Mouse (Mus musculus): Measurements from ENCODE around the gene Map3k3. TPM values are rescaled to one million over a fixed set of nuclear protein-coding genes. Genes with fewer than 3 reads are reported as not detected.
A peak's percentile ranks its signal among the peaks of the same experiment; 100 is the strongest.

Map3k3 gene
- total RNA-seq, 2 experiments from 2014 or later: 30.7 to 31.9 TPM

DNA sequence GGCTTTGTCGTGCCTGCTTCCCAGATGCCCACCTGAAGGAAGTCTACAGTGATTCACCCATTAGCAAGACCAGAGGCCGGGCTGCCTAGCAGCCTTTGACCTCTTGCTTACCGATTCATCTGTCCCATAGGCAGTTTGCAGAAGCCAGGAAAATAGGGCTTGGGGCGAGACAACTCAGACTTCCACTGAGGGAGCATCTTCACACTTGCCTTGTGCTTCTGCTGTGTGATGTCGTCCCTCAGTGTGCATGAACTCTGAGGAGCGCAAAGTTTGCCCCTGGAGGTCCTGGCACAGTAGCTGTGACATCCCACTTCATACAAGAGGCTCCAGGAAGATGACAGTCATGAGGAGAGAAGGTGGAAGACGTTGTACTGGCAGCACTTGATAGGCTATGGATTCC lies 72.7 kb downstream of the Map3k3 start:
- DNase-seq: no peak
- intact Hi-C loops (cut with DNase I): no loop called here

DNA sequence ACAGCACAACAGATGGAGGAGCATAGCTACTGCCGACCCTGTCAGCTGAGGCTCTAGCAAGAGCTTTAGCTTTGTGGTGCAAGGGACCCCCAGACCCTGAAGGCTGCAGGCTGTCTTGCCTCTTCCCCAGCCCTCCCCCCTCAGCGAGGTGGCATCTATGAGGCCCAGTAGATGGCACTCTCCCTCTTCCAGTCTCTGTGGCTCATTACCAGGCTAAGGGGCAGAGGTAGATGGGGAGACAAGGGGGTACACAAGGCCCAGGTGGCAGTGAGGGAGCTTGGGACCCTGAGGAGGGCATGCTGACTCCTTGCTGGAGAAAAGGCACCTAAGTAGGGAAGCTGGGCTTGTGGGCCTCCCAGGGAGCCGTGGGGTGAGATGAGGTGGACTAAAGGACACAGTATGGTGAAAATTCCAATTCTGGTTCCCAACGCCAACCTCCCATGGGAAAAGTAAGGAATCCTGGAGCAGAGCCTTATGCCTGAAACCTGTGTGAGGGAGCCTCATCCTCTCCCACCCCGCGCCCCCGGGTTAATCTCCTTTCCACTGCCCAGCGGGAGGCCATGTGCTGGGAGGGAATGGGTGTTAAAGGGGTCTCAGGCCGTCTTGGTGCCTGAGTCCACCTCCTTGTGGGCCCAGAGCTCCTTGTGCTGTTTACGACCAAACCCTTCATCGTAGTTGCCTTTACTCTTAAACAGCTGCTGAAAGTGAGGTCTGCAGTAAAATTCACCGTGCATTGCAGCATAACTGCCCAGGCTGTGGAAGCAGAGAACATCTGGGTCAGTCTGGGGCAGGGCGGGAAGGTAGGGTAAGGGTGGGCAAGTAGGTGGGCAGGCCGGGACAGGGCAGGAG lies 73.9 kb downstream of the Map3k3 start:
- no peak for DNase-seq
- intact Hi-C loops (cut with DNase I): no loop called here

DNA sequence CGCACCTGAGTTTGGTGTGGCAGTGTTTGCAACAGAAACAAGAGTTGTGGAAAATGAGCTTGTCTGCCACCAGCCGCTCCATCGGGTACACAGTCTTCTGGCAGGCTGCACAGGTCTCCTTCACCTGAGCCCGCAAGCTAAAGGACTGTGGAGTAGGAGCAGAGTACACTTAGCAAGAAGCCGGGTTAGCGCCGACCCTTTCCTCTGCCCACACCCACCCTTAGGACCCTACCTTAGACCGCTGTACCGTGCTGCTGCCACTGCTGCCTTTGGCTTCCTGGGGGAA lies 74.5 kb downstream of the Map3k3 start:
- no peak for DNase-seq
- intact Hi-C loops (cut with DNase I): no loop called here

- intact Hi-C loops (cut with DNase I): no loop called here
- peak; percentile 34 for DNase-seq
Observed at GRCm38 (mm10) chr11:106159216-106159920, 75.0 kb downstream of the Map3k3 start.

- DNase-seq: peak; percentile 91
- intact Hi-C loops (cut with DNase I): no loop called here
Observed at GRCm38 (mm10) chr11:106159921-106160840, 75.8 kb downstream of the Map3k3 start.

DNA sequence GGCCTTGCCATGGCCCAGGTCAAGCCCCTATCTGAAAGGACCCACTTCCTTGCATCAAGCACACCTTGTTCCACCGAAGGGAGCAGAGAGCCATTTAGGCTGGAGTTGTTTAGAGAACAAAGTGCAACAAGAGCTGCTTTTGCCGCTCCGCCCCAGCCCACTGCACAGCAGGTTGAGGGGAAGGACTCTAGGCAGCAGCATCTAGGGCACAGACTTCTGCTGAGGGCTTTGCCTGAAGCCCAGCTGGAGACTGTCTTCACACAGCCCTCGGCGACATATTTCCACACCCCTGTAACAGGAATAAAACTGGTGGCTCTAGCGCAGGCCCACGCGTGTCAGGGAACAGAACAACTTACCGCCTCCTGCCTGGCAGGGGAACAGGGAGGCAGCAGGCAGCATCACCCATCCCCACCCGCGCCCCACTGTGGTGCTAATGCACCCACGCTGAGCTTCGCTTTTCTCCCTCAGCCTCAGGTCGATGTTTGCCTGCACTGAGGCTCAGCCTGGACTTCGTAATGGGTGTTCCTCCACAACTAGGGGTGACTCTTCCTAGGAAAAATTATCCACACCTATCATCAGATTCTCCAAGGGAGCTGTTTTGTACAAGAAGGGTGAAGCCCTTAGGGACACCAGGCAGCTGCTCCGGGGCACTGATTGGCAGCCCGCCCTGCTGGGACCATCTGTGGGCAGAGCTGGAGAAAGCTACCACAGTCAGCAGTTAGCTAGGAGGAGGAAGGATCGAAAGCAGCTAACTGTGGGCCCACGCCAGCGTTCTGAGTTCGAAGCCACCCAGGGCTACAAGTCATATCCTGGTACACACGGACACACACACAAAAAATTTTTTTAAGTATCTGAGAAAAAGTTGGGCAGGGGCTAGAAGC lies 76.7 kb downstream of the Map3k3 start, which contains the start of the genes Gm10840 and Limd2:
Gm10840 (plus strand) TSS at position 10 of the 881 bp plus-strand sequence.
Limd2 (minus strand) TSS at position 20 of the 881 bp plus-strand sequence.
- intact Hi-C loops (cut with DNase I): no loop called here
- peak; percentile 82 for DNase-seq

- no peak for DNase-seq
- intact Hi-C loops (cut with DNase I): no loop called here
Observed at GRCm38 (mm10) chr11:106162237-106162636, 77.8 kb downstream of the Map3k3 start.

DNA sequence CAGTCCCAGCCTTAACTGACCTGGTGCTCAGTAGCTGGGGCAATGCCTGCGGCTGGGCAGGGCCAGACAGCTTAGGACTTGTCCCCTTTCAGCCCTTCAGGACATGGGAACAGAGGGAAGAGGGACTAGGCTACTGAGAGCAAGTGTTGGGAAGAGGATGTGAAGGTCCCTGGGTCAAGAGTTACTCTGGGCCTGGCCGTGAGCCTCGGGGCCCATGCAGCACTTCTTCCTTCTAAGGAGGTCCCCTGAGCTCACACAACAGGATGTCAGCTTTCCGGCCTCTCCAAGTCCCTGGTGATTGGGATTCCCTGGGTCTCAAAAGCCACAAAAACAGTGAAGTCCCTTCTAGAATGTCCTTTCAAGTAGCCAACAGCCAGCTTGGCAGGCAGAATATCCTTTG lies 79.1 kb downstream of the Map3k3 start:
- intact Hi-C loops (cut with DNase I): no loop called here
- no peak for DNase-seq

GRCm38 (mm10) chr11:106164601-106165180 lies 80.3 kb downstream of the Map3k3 start:
- intact Hi-C loops (cut with DNase I): no loop called here
- no peak for DNase-seq

GRCm38 (mm10) chr11:106167435-106167834 lies 83.0 kb downstream of the Map3k3 start:
- intact Hi-C loops (cut with DNase I): no loop called here
- no peak for DNase-seq

DNA sequence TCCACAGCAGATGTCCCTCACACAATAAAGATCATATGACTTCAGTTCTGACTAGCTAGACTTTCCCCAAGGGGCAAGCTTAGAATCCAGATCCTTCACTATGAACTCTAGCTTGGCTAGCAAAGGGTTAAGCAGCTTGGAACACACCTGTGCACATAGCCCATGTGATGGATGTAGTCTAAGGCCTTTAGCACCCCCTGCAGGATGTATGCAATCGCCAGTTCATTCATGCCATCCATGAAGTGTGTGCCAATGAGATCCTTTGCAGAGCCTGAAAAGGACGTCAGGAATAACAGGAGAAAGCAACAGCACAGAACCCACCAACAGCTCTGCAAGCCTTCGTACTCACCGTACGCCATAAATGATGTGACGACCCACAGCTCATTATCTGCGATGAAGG lies 86.4 kb downstream of the Map3k3 start:
- DNase-seq: no peak
- intact Hi-C loops (cut with DNase I): no loop called here

DNA sequence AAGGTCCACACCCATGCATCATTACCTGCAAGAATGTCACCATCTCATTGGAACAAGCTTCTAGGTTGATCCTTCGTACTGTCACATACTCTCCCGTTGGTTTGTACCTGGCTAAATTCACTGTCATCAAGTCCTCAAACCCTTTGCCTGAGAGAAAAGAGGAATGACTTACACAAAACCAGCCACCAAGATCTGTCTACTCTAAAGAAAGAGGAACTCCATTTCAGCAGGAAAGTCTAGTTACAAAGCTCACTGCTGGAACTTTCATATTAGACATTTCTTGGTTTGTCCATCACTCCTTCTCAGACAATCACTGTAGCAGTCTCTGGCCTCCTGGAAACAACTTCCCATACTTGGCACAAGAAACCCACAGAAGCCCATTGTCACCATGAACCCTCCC lies 88.8 kb downstream of the Map3k3 start:
- no peak for DNase-seq
- intact Hi-C loops (cut with DNase I): no loop called here

DNA sequence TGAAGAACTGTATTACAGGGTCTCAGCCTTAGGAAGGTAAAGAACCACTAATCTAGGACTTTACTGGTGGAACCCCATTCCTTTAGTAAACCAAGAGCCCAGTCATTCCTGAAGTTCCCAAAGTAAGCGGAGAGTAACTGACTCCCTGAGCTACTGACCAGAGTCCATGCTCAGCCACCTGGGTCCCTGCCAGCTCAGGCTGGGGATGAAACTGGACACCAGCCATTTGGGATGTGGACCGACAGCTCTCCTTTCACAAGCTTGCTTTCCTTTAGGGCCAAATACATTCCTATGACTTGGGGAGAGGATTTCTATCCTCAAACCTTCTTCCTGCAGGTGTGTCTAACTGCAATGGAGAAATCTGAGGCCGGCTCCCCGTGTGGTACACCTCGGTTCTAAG lies 90.0 kb downstream of the Map3k3 start:
- DNase-seq: peak; percentile 27
- intact Hi-C loops (cut with DNase I): no loop called here

- intact Hi-C loops (cut with DNase I): no loop called here
- DNase-seq: no peak
Observed at GRCm38 (mm10) chr11:106175081-106175480, 90.7 kb downstream of the Map3k3 start.

DNA sequence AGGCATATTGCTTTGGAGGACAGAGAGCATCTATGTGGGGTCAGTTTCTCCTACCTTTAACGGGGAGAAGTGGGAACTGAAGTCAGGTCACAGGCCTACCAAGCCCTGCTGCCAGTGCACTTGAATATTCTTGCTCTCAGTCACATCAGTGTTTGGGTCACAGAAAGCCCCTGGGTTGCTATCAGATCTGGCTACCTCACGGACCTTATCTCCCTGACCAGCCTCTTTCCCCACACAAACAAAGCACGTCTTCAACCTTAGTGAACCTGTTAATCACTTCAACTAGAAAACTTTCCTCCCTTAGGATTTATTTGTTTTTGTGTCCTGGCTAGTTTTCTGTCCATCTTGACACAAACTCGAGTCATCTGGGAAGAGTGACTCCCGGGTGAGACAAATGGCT lies 92.0 kb downstream of the Map3k3 start:
- intact Hi-C loops (cut with DNase I): no loop called here
- DNase-seq: no peak

DNA sequence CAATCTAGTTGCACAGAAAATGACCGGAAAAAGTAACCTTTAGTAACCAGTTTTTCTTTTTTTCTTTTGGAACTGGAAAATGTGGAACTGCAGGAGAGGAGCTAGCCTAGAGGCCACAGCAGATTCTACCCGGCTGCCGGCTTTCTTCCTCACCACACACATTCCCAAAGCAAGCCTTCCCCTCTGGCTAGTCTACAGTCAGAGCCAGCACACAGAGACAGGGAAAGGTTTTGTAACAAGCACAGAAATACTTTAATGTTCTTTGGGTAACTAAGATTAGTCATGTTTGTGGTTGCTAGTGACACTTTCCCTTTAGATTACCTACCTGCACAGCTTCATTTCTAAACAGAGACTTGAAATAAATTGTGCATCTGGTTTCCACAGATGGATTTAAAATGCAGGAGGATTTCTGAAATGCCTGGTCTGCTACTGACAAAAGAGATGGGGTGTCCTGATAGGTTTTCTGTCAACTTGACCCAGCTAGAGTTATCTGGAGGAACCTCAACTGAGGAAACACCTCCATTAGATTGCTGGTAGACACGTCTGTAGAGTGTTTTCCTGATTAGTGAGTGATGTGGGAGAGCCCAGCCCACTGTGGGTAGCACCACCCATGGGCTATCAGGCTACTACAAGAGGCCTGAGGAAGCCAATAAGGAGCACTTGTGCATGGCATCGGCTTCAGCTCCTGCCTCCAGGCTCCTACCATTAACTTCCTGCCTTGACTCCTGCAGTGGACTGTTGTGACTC lies 93.8 kb downstream of the Map3k3 start:
- intact Hi-C loops (cut with DNase I): no loop called here
- DNase-seq: no peak

- no peak for DNase-seq
- intact Hi-C loops (cut with DNase I): no loop called here
Observed at GRCm38 (mm10) chr11:106179711-106180448, 95.5 kb downstream of the Map3k3 start.

GRCm38 (mm10) chr11:106180449-106180801 lies 96.0 kb downstream of the Map3k3 start:
- no peak for DNase-seq
- intact Hi-C loops (cut with DNase I): no loop called here

All from left cerebral cortex, postnatal 4 days (tissue).